Mouse (Mus musculus): Measurements from ENCODE around the gene Hs2st1. TPM values are rescaled to one million over a fixed set of nuclear protein-coding genes. Genes with fewer than 3 reads are reported as not detected.

The Hs2st1 gene
- polyA plus RNA-seq, 2 experiments, result 1.7 to 2.5 TPM

DNA sequence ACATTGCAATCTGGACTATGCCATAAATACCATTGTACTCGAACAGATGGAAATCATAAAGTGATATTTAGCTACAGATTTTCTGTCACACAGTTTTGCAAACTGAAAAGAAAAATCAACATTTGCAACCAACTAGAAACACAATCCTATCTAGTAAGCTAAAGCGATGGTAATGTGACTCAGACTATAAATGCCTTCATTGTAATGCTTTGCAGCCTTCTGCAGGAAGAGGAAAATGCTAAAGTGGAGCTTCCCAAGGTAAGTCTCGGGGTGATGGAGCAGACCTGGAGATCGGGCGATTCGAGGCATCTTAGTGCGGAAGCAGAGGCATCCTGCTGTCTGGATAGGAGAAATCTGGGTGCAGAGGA, 91.6 kb downstream of the Hs2st1 start:
- ATAC-seq (ENCODE audit: insufficient read depth), result no peak
- Histone ChIP-seq H3K4me1 (replicated peaks; ENCODE audit: control insufficient read depth in 2 of 2, insufficient read depth in 2 of 2, low read length in 1 of 2) (no peaks in the 10 kb centered on the region), H3K36me3 (replicated peaks; ENCODE audit: control insufficient read depth, insufficient read depth, low read depth) (no peaks in the 10 kb centered on the region), H3K27me3 (ENCODE audit: control insufficient read depth, insufficient read depth, low read length) (no peaks in the 10 kb centered on the region), H3K9ac (replicated peaks) (no peak overlapping the region), H3K4me2 (ENCODE audit: low read depth) (no peak overlapping the region), H3K4me3 (ENCODE audit: insufficient read depth in 1 of 2, low read depth in 2 of 2, low read length in 2 of 2) (no peak overlapping the region), H3K27ac (no peak overlapping the region), H3K9me3 (ENCODE audit: control insufficient read depth, low read length) (no peaks in the 10 kb centered on the region)
- DNase-seq (ENCODE audit: low read depth in 3 of 3, low spot score in 3 of 3), result no peak
- WGBS (ENCODE audit: insufficient replicate concordance), result 76% methylated on average over 7 of the region's 7 CpGs
- TF ChIP-seq CTCF (IDR thresholded peaks at IDR 0.05; ENCODE audit: low read depth), result no peak
- no peak for TF ChIP-seq EP300 (IDR thresholded peaks at IDR 0.05; ENCODE audit: low read depth)

- no peaks in the 10 kb centered on the region for H3K4me1 ChIP-seq (replicated peaks; ENCODE audit: control insufficient read depth in 2 of 2, insufficient read depth in 2 of 2, low read length in 1 of 2)
- H3K4me3 ChIP-seq (ENCODE audit: insufficient read depth in 1 of 2, low read depth in 2 of 2, low read length in 2 of 2), result no peak overlapping the region
- no peak overlapping the region for H3K4me2 ChIP-seq (ENCODE audit: low read depth)
- H3K9ac ChIP-seq (replicated peaks), result no peak overlapping the region
- no peak for ATAC-seq (ENCODE audit: insufficient read depth)
- WGBS (ENCODE audit: insufficient replicate concordance), result 79% methylated on average over 12 of the region's 12 CpGs
- H3K27ac ChIP-seq, result no peak overlapping the region
- no peaks in the 10 kb centered on the region for H3K27me3 ChIP-seq (ENCODE audit: control insufficient read depth, insufficient read depth, low read length)
- DNase-seq (ENCODE audit: low read depth in 3 of 3, low spot score in 3 of 3), result no peak
- no peak for TF ChIP-seq CTCF (IDR thresholded peaks at IDR 0.05; ENCODE audit: low read depth)
- no peak for TF ChIP-seq EP300 (IDR thresholded peaks at IDR 0.05; ENCODE audit: low read depth)
- no peaks in the 10 kb centered on the region for H3K36me3 ChIP-seq (replicated peaks; ENCODE audit: control insufficient read depth, insufficient read depth, low read depth)
- H3K9me3 ChIP-seq (ENCODE audit: control insufficient read depth, low read length), result no peaks in the 10 kb centered on the region
These were observed 92.1 kb downstream of the Hs2st1 start for GRCm38 (mm10) chr3:144477707-144478426.

DNA sequence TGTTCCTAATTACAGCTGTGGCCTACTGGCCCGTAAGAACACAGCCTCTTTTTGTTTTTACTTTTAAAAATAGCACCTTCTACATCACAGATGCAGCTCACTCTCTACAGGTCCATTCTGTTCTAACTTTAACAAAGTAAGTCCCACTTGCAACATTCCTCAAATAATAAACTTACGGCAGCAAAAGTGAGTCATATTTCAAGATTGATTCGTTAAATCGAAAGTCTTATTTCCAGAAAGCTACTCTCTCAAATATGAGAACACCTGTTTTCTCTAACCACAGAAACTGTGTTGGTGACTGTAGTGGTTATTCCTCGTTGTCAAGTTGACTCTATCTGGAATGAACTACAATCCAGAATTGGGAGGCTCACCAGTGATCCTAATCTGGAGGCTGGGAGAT, 94.1 kb downstream of the Hs2st1 start:
- Histone ChIP-seq H3K9me3 (ENCODE audit: control insufficient read depth, low read length) (no peaks in the 10 kb centered on the region), H3K27ac (no peak overlapping the region), H3K36me3 (replicated peaks; ENCODE audit: control insufficient read depth, insufficient read depth, low read depth) (no peaks in the 10 kb centered on the region), H3K9ac (replicated peaks) (no peak overlapping the region), H3K4me3 (ENCODE audit: insufficient read depth in 1 of 2, low read depth in 2 of 2, low read length in 2 of 2) (no peak overlapping the region), H3K27me3 (ENCODE audit: control insufficient read depth, insufficient read depth, low read length) (no peaks in the 10 kb centered on the region), H3K4me2 (ENCODE audit: low read depth) (no peak overlapping the region), H3K4me1 (replicated peaks; ENCODE audit: control insufficient read depth in 2 of 2, insufficient read depth in 2 of 2, low read length in 1 of 2) (no peaks in the 10 kb centered on the region)
- DNase-seq (ENCODE audit: low read depth in 3 of 3, low spot score in 3 of 3) (no peak), ATAC-seq (ENCODE audit: insufficient read depth) (no peak)
- TF ChIP-seq EP300 (IDR thresholded peaks at IDR 0.05; ENCODE audit: low read depth), result no peak
- TF ChIP-seq CTCF (IDR thresholded peaks at IDR 0.05; ENCODE audit: low read depth), result no peak
- 67% methylated on average over 5 of the region's 5 CpGs for WGBS (ENCODE audit: insufficient replicate concordance)

DNA sequence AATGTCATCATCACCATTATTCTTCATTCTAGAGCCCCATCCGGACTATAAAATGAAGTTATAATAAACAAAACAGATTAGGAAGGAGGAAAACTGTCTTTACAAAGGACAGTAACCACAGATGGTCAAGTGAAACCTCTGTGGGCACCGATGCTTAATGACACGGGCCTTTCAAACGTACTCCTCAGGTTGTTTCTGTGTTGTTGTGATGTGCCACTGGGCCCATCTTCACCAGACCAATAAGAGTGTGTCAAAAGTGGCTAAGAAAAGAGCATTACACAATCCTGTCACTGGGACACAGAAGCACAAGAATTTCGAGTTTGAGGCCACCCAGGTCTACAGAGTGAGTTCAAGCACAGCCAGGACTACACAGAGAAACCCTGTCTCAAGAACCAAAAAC, 95.3 kb downstream of the Hs2st1 start:
- H3K27me3 ChIP-seq (ENCODE audit: control insufficient read depth, insufficient read depth, low read length), result no peaks in the 10 kb centered on the region
- H3K4me2 ChIP-seq (ENCODE audit: low read depth), result no peak overlapping the region
- no peaks in the 10 kb centered on the region for H3K36me3 ChIP-seq (replicated peaks; ENCODE audit: control insufficient read depth, insufficient read depth, low read depth)
- no peak overlapping the region for H3K27ac ChIP-seq
- DNase-seq (ENCODE audit: low read depth in 3 of 3, low spot score in 3 of 3), result no peak
- 65% methylated on average over 5 of the region's 5 CpGs for WGBS (ENCODE audit: insufficient replicate concordance)
- H3K4me3 ChIP-seq (ENCODE audit: insufficient read depth in 1 of 2, low read depth in 2 of 2, low read length in 2 of 2), result no peak overlapping the region
- H3K9me3 ChIP-seq (ENCODE audit: control insufficient read depth, low read length), result no peaks in the 10 kb centered on the region
- TF ChIP-seq CTCF (IDR thresholded peaks at IDR 0.05; ENCODE audit: low read depth) (no peak), EP300 (IDR thresholded peaks at IDR 0.05; ENCODE audit: low read depth) (no peak)
- H3K4me1 ChIP-seq (replicated peaks; ENCODE audit: control insufficient read depth in 2 of 2, insufficient read depth in 2 of 2, low read length in 1 of 2), result no peaks in the 10 kb centered on the region
- no peak overlapping the region for H3K9ac ChIP-seq (replicated peaks)
- no peak for ATAC-seq (ENCODE audit: insufficient read depth)

GRCm38 (mm10) chr3:144471954-144472353, 98.0 kb downstream of the Hs2st1 start:
- ATAC-seq (ENCODE audit: insufficient read depth), result no peak
- no peak overlapping the region for H3K4me3 ChIP-seq (ENCODE audit: insufficient read depth in 1 of 2, low read depth in 2 of 2, low read length in 2 of 2)
- 82% methylated on average over 3 of the region's 3 CpGs for WGBS (ENCODE audit: insufficient replicate concordance)

More at GRCm38 (mm10) chr3:144471954-144472353, 98.0 kb downstream of the Hs2st1 start:
- Histone ChIP-seq H3K27me3 (ENCODE audit: control insufficient read depth, insufficient read depth, low read length) (no peaks in the 10 kb centered on the region), H3K4me1 (replicated peaks; ENCODE audit: control insufficient read depth in 2 of 2, insufficient read depth in 2 of 2, low read length in 1 of 2) (no peaks in the 10 kb centered on the region), H3K27ac (no peak overlapping the region), H3K9ac (replicated peaks) (no peak overlapping the region), H3K36me3 (replicated peaks; ENCODE audit: control insufficient read depth, insufficient read depth, low read depth) (no peaks in the 10 kb centered on the region), H3K9me3 (ENCODE audit: control insufficient read depth, low read length) (no peaks in the 10 kb centered on the region), H3K4me2 (ENCODE audit: low read depth) (no peak overlapping the region)
- TF ChIP-seq CTCF (IDR thresholded peaks at IDR 0.05; ENCODE audit: low read depth) (no peak), EP300 (IDR thresholded peaks at IDR 0.05; ENCODE audit: low read depth) (no peak)
- DNase-seq (ENCODE audit: low read depth in 3 of 3, low spot score in 3 of 3), result no peak
